Mouse (Mus musculus): Measurements from ENCODE around the gene Mas1.
A peak's percentile ranks its signal among the peaks of the same experiment; 100 is the strongest.
"Not testable (repeated sequence)": the region's sequence is repeated elsewhere in the genome, so short reads cannot be mapped to it uniquely, and the experiment has no call there.

Gene Mas1

GRCm38 (mm10) chr17:12868043-12868442 lies at the start of gene Mas1:
TSS of gene Mas1 (minus strand) at chr17:12868143.
- no peak for DNase-seq (ENCODE audit: low spot score in 2 of 2)

GRCm38 (mm10) chr17:12916588-12917380 lies 48.8 kb upstream of the Mas1 start:
- DNase-seq (ENCODE audit: low spot score in 2 of 2): peak in 1 of 2 experiments; percentile 34

GRCm38 (mm10) chr17:12915881-12916583 lies 48.1 kb upstream of the Mas1 start, which contains the start of gene Mrpl18:
TSS of gene Mrpl18 (minus strand) at chr17:12916345.
- peak; percentile 99 to 100 for DNase-seq (ENCODE audit: low spot score in 2 of 2)

GRCm38 (mm10) chr17:12915488-12915880 lies 47.5 kb upstream of the Mas1 start, which contains the start of gene Tcp1:
TSS of gene Tcp1 (plus strand) at chr17:12915701.
- DNase-seq (ENCODE audit: low spot score in 2 of 2): no peak

- no peak for DNase-seq (ENCODE audit: low spot score in 2 of 2)
These were observed 42.4 kb upstream of the Mas1 start for GRCm38 (mm10) chr17:12910391-12910790.

GRCm38 (mm10) chr17:12909361-12910280 lies 41.7 kb upstream of the Mas1 start, which contains the start of gene Pnldc1:
TSS of gene Pnldc1 (minus strand) at chr17:12910230.
- DNase-seq (ENCODE audit: low spot score in 2 of 2): no peak

GRCm38 (mm10) chr17:12906436-12906835 lies 38.5 kb upstream of the Mas1 start:
- DNase-seq (ENCODE audit: low spot score in 2 of 2): no peak

GRCm38 (mm10) chr17:12905810-12906209 lies 37.9 kb upstream of the Mas1 start:
- DNase-seq (ENCODE audit: low spot score in 2 of 2): no peak

- no peak for DNase-seq (ENCODE audit: low spot score in 2 of 2)
These were observed 36.4 kb upstream of the Mas1 start for GRCm38 (mm10) chr17:12904349-12904748.

GRCm38 (mm10) chr17:12903372-12904333 lies 35.7 kb upstream of the Mas1 start:
- no peak for DNase-seq (ENCODE audit: low spot score in 2 of 2)

GRCm38 (mm10) chr17:12902291-12902690 lies 34.3 kb upstream of the Mas1 start:
- DNase-seq (ENCODE audit: low spot score in 2 of 2): no peak

- DNase-seq (ENCODE audit: low spot score in 2 of 2): not testable (repeated sequence)
These were observed 30.7 kb upstream of the Mas1 start for GRCm38 (mm10) chr17:12898607-12899006.

- no peak for DNase-seq (ENCODE audit: low spot score in 2 of 2)
These were observed 29.7 kb upstream of the Mas1 start for GRCm38 (mm10) chr17:12897674-12898073.

- DNase-seq (ENCODE audit: low spot score in 2 of 2): no peak
These were observed 24.1 kb upstream of the Mas1 start for GRCm38 (mm10) chr17:12892033-12892432.

GRCm38 (mm10) chr17:12891054-12891453 lies 23.1 kb upstream of the Mas1 start:
- DNase-seq (ENCODE audit: low spot score in 2 of 2): no peak

GRCm38 (mm10) chr17:12887021-12887775 lies 19.3 kb upstream of the Mas1 start:
- no peak for DNase-seq (ENCODE audit: low spot score in 2 of 2)

GRCm38 (mm10) chr17:12886620-12887019 lies 18.7 kb upstream of the Mas1 start:
- DNase-seq (ENCODE audit: low spot score in 2 of 2): no peak

- DNase-seq (ENCODE audit: low spot score in 2 of 2): no peak
These were observed 13.3 kb upstream of the Mas1 start for GRCm38 (mm10) chr17:12881216-12881615.

GRCm38 (mm10) chr17:12880178-12880577 lies 12.2 kb upstream of the Mas1 start:
- peak; percentile 73 to 78 for DNase-seq (ENCODE audit: low spot score in 2 of 2)

- no peak for DNase-seq (ENCODE audit: low spot score in 2 of 2)
These were observed 7.8 kb upstream of the Mas1 start, which contains the start of gene Mrgprh for GRCm38 (mm10) chr17:12875734-12876133. TSS of gene Mrgprh (plus strand) at chr17:12876034.

All from right cerebral cortex, postnatal 36 days (tissue).